Comparison of ENCODE assay signal across 1 mouse cellular context in genomic region chr7:28795832-28796231, GRCm38 (mm10).
A peak's percentile ranks its signal among the peaks of the same experiment; 100 is the strongest.
TF ChIP-seq lines count a peak whose summit lies in the region.

No protein-coding gene starts in this region.

TF ChIP-seq in CH12.LX, 34 proteins besides CTCF, POLR2A, EP300 and RAD21:
- no peak for TF ChIP-seq E2F4 (IDR thresholded peaks at IDR 0.05; ENCODE audit: insufficient replicate concordance, low read depth, low read length)
- no peak for TF ChIP-seq SMC3 (IDR thresholded peaks at IDR 0.05; ENCODE audit: low read depth, low read length)
- TF ChIP-seq SIN3A (IDR thresholded peaks at IDR 0.05; ENCODE audit: low read length) = no peak
- 0 out of 2 replicates have a peak, but pooled peaks have one; percentile 35 for TF ChIP-seq MEF2A (IDR thresholded peaks at IDR 0.05; ENCODE audit: borderline replicate concordance, low read depth, low read length)
- TF ChIP-seq CHD2 (IDR thresholded peaks at IDR 0.05; ENCODE audit: low read length) = no peak
- no peak for TF ChIP-seq CHD1 (IDR thresholded peaks at IDR 0.05; ENCODE audit: low read depth, low read length)
- peak; percentile 83 for TF ChIP-seq NELFE (IDR thresholded peaks at IDR 0.05; ENCODE audit: low read depth, low read length)
- TF ChIP-seq ZC3H11A (IDR thresholded peaks at IDR 0.05; ENCODE audit: low read depth, low read length) = no peak
- peak; percentile 43; the same call in 1 of the 2 replicates for TF ChIP-seq POLR2AphosphoS2 (IDR thresholded peaks at IDR 0.05; ENCODE audit: low read depth, low read length)
- peak; percentile 34; the same call in 1 of the 2 replicates for TF ChIP-seq NRF1 (IDR thresholded peaks at IDR 0.05; ENCODE audit: low read depth, low read length)
- TF ChIP-seq USF2 (conservative IDR thresholded peaks at IDR 0.05; ENCODE audit: low read depth, low read length) = no peak
- TF ChIP-seq ELF1 (IDR thresholded peaks at IDR 0.05; ENCODE audit: low read depth, low read length) = peak; percentile 90
- TF ChIP-seq JUN (IDR thresholded peaks at IDR 0.05; ENCODE audit: insufficient read depth, low read depth, low read length) = no peak
- no peak; the same call in none of the 2 replicates for TF ChIP-seq ZMIZ1 (IDR thresholded peaks at IDR 0.05; ENCODE audit: low read depth, low read length)
- TF ChIP-seq MXI1 (IDR thresholded peaks at IDR 0.05; ENCODE audit: low read depth, low read length) = no peak; the same call in 1 of the 2 replicates
- no peak for TF ChIP-seq MYC (IDR thresholded peaks at IDR 0.05; ENCODE audit: low read depth, low read length)
- peak; percentile 66; the same call in 1 of the 2 replicates for TF ChIP-seq KAT2A (IDR thresholded peaks at IDR 0.05; ENCODE audit: insufficient replicate concordance, low read length)
- TF ChIP-seq GABPA (IDR thresholded peaks at IDR 0.05; ENCODE audit: insufficient replicate concordance, low read depth, low read length) = no peak
- TF ChIP-seq TBP (conservative IDR thresholded peaks at IDR 0.05; ENCODE audit: low read depth, low read length) = peak; percentile 89
- peak; percentile 80 for TF ChIP-seq TCF12 (IDR thresholded peaks at IDR 0.05; ENCODE audit: low read depth, low read length)
- TF ChIP-seq BHLHE40 (IDR thresholded peaks at IDR 0.05; ENCODE audit: low read depth, low read length) = 0 out of 2 replicates have a peak, but pooled peaks have one; percentile 28
- TF ChIP-seq RCOR1 (conservative IDR thresholded peaks at IDR 0.05; ENCODE audit: low read depth, low read length) = no peak
- no peak for TF ChIP-seq PAX5 (IDR thresholded peaks at IDR 0.05; ENCODE audit: low read length)
- no peak for TF ChIP-seq JUND (conservative IDR thresholded peaks at IDR 0.05; ENCODE audit: low read depth, low read length)
- peak; percentile 76 for TF ChIP-seq HCFC1 (IDR thresholded peaks at IDR 0.05; ENCODE audit: low read depth, low read length)
- TF ChIP-seq USF1 (IDR thresholded peaks at IDR 0.05; ENCODE audit: low read depth, low read length) = no peak
- TF ChIP-seq MAZ (IDR thresholded peaks at IDR 0.05; ENCODE audit: low read depth, low read length) = no peak
- TF ChIP-seq IRF4 (IDR thresholded peaks at IDR 0.05; ENCODE audit: low read depth, low read length) = peak; percentile 45; the same call in 1 of the 2 replicates
- no peak for TF ChIP-seq ZKSCAN1 (IDR thresholded peaks at IDR 0.05; ENCODE audit: borderline replicate concordance, low read depth, low read length)
- no peak for TF ChIP-seq UBTF (IDR thresholded peaks at IDR 0.05; ENCODE audit: low read depth, low read length)
- no peak for TF ChIP-seq ZNF384 (IDR thresholded peaks at IDR 0.05; ENCODE audit: low read depth, low read length)
- no peak for TF ChIP-seq ETS1 (conservative IDR thresholded peaks at IDR 0.05; ENCODE audit: low read depth, low read length)
- TF ChIP-seq MAX (IDR thresholded peaks at IDR 0.05; ENCODE audit: low read length) = peak; percentile 18; the same call in 1 of the 2 replicates
- no peak for TF ChIP-seq MAFK (IDR thresholded peaks at IDR 0.05; ENCODE audit: insufficient replicate concordance, low read length)
